Mouse (Mus musculus): ENCODE data around the gene Naa10. TPM values are rescaled to one million over a fixed set of nuclear protein-coding genes. Genes with fewer than 3 reads are reported as not detected.

The Naa10 gene
- polyA plus RNA-seq, 1 experiment, result 50.5 TPM

DNA sequence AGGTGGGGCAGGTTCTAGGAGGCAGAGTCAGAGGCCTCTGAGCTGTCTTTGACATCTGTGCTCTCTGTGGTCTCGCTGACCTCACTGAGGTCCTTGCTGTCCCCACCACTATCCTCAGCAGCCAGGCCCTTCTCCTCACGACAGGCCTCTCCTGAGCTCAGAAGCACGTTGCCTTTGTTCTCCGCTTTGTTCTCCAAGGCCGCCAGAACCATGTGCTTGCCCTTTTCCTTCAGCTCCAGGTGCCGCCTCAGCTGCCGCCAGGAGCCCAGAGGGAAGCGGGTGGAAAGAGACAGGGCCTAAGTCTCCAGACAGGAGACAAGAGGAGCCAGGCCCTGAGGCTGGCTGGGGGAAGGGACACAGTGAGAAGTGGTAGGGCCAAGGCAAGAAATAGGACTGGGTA, 4.8 kb downstream of the Naa10 start:
- H3K4me3 ChIP-seq (ENCODE audit: low read depth, low read length), result no peak overlapping the region
- peaks cover 9% of the 10 kb centered on the region for H3K36me3 ChIP-seq (ENCODE audit: control insufficient read depth, insufficient read depth, low read length)
- H3K27me3 ChIP-seq (ENCODE audit: control insufficient read depth, insufficient read depth, low read length), result no peaks in the 10 kb centered on the region
- no peaks in the 10 kb centered on the region for H3K4me1 ChIP-seq (ENCODE audit: control insufficient read depth, insufficient read depth, insufficient read length, low read length)
- WGBS, result 84% methylated on average over 8 of the region's 8 CpGs
- H3K27ac ChIP-seq (ENCODE audit: insufficient read depth, low read depth, low read length), result no peak overlapping the region
- TF ChIP-seq CTCF (IDR thresholded peaks at IDR 0.05; ENCODE audit: extremely low read depth, insufficient read length, insufficient replicate concordance, low read depth, low read length) (no peak), POLR2A (IDR thresholded peaks at IDR 0.05; ENCODE audit: low read depth, low read length) (no peak)

DNA sequence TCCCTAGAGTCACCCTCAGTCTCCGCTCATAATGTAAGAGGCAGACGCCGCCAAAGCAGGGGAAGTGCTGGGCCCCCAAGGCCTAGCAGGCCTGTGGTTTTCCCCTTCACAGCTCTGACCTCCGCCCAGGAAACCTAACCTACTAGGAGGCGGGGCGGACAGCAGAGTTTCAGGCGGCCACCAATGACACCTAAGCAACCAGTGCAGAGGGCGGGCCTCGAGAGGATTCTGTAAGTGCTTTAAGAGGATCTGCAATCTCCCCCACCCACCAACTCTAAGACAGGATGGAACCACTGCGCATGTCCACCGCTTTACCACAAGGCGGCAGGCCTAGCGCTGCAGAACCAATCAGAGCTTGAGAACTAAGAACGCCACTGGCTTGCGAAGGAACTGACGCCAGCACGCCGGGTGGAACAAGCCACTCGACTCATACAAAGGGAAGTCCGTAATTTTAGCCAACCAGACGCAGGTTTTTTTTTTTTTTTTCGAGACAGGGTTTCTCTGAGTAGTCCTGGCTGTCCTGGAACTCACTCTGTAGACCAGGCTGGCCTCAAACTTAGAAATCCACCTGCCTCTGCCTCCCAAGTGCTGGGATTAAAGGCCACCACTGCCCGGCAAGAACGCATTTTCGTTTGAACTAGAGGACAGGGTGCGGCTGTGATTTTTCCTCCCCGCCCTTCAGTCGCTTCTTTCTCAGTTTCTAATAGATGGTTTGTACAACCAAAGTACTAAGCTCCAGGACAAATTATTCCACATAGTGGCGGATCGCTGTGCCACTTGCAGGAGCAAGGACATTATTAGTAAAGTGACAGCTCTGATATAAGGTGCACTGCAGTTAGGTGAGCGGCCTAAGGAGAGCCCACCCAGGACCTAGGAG, 6.7 kb downstream of the Naa10 start:
- 20% methylated on average over 31 of the region's 31 CpGs for WGBS
- H3K27me3 ChIP-seq (ENCODE audit: control insufficient read depth, insufficient read depth, low read length), result no peaks in the 10 kb centered on the region
- peaks cover 8% of the 10 kb centered on the region for H3K36me3 ChIP-seq (ENCODE audit: control insufficient read depth, insufficient read depth, low read length)
- H3K4me3 ChIP-seq (ENCODE audit: low read depth, low read length), result peak overlapping the region; percentile 50
- peaks cover 4% of the 10 kb centered on the region for H3K4me1 ChIP-seq (ENCODE audit: control insufficient read depth, insufficient read depth, insufficient read length, low read length)
- TF ChIP-seq CTCF (IDR thresholded peaks at IDR 0.05; ENCODE audit: extremely low read depth, insufficient read length, insufficient replicate concordance, low read depth, low read length) (no peak), POLR2A (IDR thresholded peaks at IDR 0.05; ENCODE audit: low read depth, low read length) (peak; percentile 63; the same call in 1 of the 2 replicates)
- peak overlapping the region; percentile 68 for H3K27ac ChIP-seq (ENCODE audit: insufficient read depth, low read depth, low read length)

DNA sequence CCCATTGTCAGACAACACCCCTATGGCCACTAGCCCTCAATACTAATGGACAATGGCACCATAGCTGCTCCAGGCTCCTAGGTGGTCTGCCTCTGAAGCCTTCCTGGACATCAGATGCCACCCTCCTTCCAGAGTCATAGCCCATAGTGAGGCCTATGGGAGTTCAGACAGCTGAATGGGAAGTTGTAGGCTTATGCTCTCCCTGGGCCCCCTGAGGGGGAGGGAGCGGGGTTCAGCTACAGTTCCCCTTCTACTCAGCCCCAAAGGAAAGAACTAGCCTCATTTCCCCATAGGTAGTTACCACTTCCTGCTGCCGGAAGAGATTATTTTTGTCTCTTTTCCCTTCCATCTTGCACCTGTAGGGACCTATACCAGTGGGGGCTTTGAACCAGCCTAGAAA, 10.2 kb downstream of the Naa10 start:
- WGBS, result 75% methylated on average over 2 of the region's 2 CpGs
- TF ChIP-seq POLR2A (IDR thresholded peaks at IDR 0.05; ENCODE audit: low read depth, low read length) (no peak), CTCF (IDR thresholded peaks at IDR 0.05; ENCODE audit: extremely low read depth, insufficient read length, insufficient replicate concordance, low read depth, low read length) (no peak)
- Histone ChIP-seq H3K4me1 (ENCODE audit: control insufficient read depth, insufficient read depth, insufficient read length, low read length) (peaks cover 4% of the 10 kb centered on the region), H3K27me3 (ENCODE audit: control insufficient read depth, insufficient read depth, low read length) (no peaks in the 10 kb centered on the region), H3K27ac (ENCODE audit: insufficient read depth, low read depth, low read length) (peak overlapping the region; percentile 86), H3K4me3 (ENCODE audit: low read depth, low read length) (no peak overlapping the region), H3K36me3 (ENCODE audit: control insufficient read depth, insufficient read depth, low read length) (no peaks in the 10 kb centered on the region)

DNA sequence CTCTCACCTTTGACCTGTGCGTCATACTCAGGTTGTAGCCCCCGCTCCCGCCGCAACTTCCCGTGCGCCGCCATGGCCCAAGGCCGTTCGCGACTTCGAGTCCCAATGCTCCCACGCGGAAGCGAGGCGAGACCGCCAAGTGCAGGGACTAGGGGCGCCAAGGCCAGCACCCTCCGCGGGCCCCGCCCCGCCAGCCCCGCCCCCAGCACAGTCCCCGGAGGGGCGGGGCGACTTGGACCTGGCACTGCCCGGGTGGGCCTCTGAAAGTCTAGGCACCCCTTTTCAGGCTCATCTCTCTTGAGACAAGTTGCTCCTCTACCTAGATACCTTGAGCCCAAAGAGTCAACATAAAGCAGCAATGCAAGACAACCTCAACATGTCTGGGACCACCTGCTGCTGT, 10.6 kb downstream of the Naa10 start:
- Histone ChIP-seq H3K36me3 (ENCODE audit: control insufficient read depth, insufficient read depth, low read length) (no peaks in the 10 kb centered on the region), H3K27ac (ENCODE audit: insufficient read depth, low read depth, low read length) (peak overlapping the region; percentile 86), H3K4me3 (ENCODE audit: low read depth, low read length) (peak overlapping the region; percentile 51), H3K4me1 (ENCODE audit: control insufficient read depth, insufficient read depth, insufficient read length, low read length) (peaks cover 4% of the 10 kb centered on the region), H3K27me3 (ENCODE audit: control insufficient read depth, insufficient read depth, low read length) (no peaks in the 10 kb centered on the region)
- TF ChIP-seq CTCF (IDR thresholded peaks at IDR 0.05; ENCODE audit: extremely low read depth, insufficient read length, insufficient replicate concordance, low read depth, low read length) (no peak), POLR2A (IDR thresholded peaks at IDR 0.05; ENCODE audit: low read depth, low read length) (no peak)
- WGBS, result 8% methylated on average over 24 of the region's 26 CpGs

DNA sequence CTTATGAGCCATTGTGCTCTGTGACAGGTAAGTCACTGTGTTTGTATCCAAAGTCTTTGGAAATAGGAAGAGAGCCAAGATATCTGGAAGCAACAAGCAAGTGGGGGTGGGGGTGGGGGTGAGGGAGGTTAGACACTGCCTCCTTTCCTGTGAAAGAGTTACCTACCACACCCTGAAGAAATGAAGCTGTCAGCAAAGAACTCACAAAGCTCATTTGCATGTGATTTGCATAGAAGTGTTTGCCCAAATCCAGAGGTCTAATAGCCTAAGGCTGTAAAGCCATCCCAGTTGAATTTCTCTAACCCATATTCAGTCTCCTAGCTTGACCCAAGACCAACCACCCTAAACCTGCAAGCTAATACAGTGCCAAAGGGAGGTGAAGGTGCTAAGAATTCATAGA, 11.3 kb downstream of the Naa10 start:
- TF ChIP-seq POLR2A (IDR thresholded peaks at IDR 0.05; ENCODE audit: low read depth, low read length) (no peak), CTCF (IDR thresholded peaks at IDR 0.05; ENCODE audit: extremely low read depth, insufficient read length, insufficient replicate concordance, low read depth, low read length) (no peak)
- peak overlapping the region; percentile 76 for H3K27ac ChIP-seq (ENCODE audit: insufficient read depth, low read depth, low read length)
- peaks cover 4% of the 10 kb centered on the region for H3K4me1 ChIP-seq (ENCODE audit: control insufficient read depth, insufficient read depth, insufficient read length, low read length)
- peaks cover 1% of the 10 kb centered on the region; the same call in 1 of the 2 replicates for H3K36me3 ChIP-seq (ENCODE audit: control insufficient read depth, insufficient read depth, low read length)
- no peaks in the 10 kb centered on the region for H3K27me3 ChIP-seq (ENCODE audit: control insufficient read depth, insufficient read depth, low read length)
- H3K4me3 ChIP-seq (ENCODE audit: low read depth, low read length), result peak overlapping the region; percentile 51; the same call in 1 of the 2 replicates

DNA sequence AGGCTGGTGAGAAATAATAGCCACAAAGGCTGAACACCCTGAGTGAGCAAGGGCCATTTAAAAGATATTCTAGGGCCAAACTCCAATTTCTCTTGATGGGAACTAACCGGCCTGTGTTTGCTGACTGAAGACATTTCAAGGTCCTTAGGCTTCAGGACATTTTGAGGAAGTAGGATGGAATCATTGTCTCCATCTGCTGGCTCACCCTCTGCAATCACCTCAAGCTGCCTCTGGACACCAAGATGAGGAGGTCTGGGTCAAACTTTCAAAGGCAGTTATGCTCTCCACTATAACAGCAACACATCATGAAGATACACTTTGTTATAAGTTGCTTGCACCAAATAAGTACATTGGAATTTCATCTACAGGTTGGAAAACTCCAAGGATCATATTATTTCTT, 11.7 kb downstream of the Naa10 start:
- H3K27me3 ChIP-seq (ENCODE audit: control insufficient read depth, insufficient read depth, low read length), result no peaks in the 10 kb centered on the region
- no peak overlapping the region for H3K27ac ChIP-seq (ENCODE audit: insufficient read depth, low read depth, low read length)
- no peak overlapping the region for H3K4me3 ChIP-seq (ENCODE audit: low read depth, low read length)
- no peak for TF ChIP-seq POLR2A (IDR thresholded peaks at IDR 0.05; ENCODE audit: low read depth, low read length)
- TF ChIP-seq CTCF (IDR thresholded peaks at IDR 0.05; ENCODE audit: extremely low read depth, insufficient read length, insufficient replicate concordance, low read depth, low read length), result no peak
- peaks cover 4% of the 10 kb centered on the region for H3K4me1 ChIP-seq (ENCODE audit: control insufficient read depth, insufficient read depth, insufficient read length, low read length)
- H3K36me3 ChIP-seq (ENCODE audit: control insufficient read depth, insufficient read depth, low read length), result peaks cover 1% of the 10 kb centered on the region
- WGBS, result 45% methylated on average over 1 of the region's 1 CpGs

DNA sequence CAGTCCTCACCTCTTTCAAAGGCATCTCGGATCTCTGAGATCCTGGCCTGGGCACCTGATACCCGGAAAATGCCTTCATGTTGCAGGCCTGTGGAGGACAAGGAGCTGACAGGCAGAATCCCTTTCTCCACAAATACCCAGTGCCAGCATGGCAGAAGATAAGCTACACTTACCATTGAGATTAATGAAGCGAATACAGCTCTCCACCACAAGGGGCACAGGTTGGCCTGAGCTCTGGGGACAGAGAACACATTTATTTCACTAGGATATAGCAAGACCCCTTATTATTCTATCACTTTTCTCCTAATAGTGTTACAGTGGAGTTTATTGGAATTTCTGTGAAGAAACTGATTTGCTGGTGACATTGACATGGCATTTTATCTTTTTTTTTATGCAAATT, 23.8 kb downstream of the Naa10 start:
- TF ChIP-seq POLR2A (IDR thresholded peaks at IDR 0.05; ENCODE audit: low read depth, low read length) (no peak), CTCF (IDR thresholded peaks at IDR 0.05; ENCODE audit: extremely low read depth, insufficient read length, insufficient replicate concordance, low read depth, low read length) (no peak)
- 91% methylated on average over 3 of the region's 3 CpGs for WGBS

More for the DNA sequence above, 23.8 kb downstream of the Naa10 start:
- Histone ChIP-seq H3K4me1 (ENCODE audit: control insufficient read depth, insufficient read depth, insufficient read length, low read length) (no peaks in the 10 kb centered on the region), H3K36me3 (ENCODE audit: control insufficient read depth, insufficient read depth, low read length) (no peaks in the 10 kb centered on the region), H3K27ac (ENCODE audit: insufficient read depth, low read depth, low read length) (no peak overlapping the region), H3K27me3 (ENCODE audit: control insufficient read depth, insufficient read depth, low read length) (no peaks in the 10 kb centered on the region), H3K4me3 (ENCODE audit: low read depth, low read length) (no peak overlapping the region)

Data from small intestine, adult 2 months (tissue).